Mouse (Mus musculus): ENCODE results near the gene Cd68. TPM values are rescaled to one million over a fixed set of nuclear protein-coding genes. Genes with fewer than 3 reads are reported as not detected.
"Not testable (repeated sequence)": the region's sequence is repeated elsewhere in the genome, so short reads cannot be mapped to it uniquely, and the experiment has no call there.

Cd68 gene
- polyA plus RNA-seq, 1 experiment from 2014 or later: 8.0 TPM

GRCm38 (mm10) chr11:69617805-69618204, 48.1 kb downstream of the Cd68 start, which contains the start of gene Shbg:
Gene Shbg, minus strand, starts transcription at chr11:69617905.
- Histone ChIP-seq H3K27ac (no peak within 1 kb of the TSS), H3K27me3 (peaks cover 6% of the 10 kb centered on the region; the same call in 1 of the 2 replicates), H3K9ac (0 out of 2 replicates have a peak within 1 kb of the TSS, but pooled peaks have one; percentile 19), H3K4me1 (peaks cover 13% of the 10 kb centered on the region), H3K9me3 (no peaks in the 10 kb centered on the region), H3K4me3 (no peak within 1 kb of the TSS), H3K36me3 (no peaks in the 10 kb centered on the region), H3K4me2 (replicated peaks) (no peak within 1 kb of the TSS)
- WGBS: 74% methylated on average over 5 of the region's 5 CpGs
- ATAC-seq (ENCODE audit: insufficient number of reproducible peaks, insufficient read depth, low FRiP score, low TSS enrichment): no peak

DNA sequence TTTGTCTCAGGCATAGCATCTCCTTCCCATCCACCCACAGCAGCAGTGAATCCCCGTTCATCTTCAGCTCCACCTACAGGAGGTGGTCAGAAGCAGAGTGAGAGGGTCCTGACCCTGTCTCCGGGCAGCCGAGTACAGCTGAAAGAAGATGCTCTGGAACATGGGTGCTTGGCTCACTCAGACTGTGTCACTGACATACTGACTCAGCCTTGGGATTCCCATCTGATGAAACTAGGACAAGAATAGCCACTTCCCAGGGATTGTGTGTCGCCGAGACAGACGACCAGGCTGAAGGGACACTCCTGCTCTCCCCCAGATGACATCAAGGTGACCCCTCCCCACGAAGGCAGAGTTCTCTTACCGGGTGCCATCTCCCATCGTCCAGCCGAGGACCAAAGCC, 49.2 kb downstream of the Cd68 start:
- H3K9me3 ChIP-seq: no peaks in the 10 kb centered on the region
- H3K4me2 ChIP-seq (replicated peaks): no peak overlapping the region
- WGBS: 47% methylated on average over 10 of the region's 10 CpGs
- ATAC-seq (ENCODE audit: insufficient number of reproducible peaks, insufficient read depth, low FRiP score, low TSS enrichment): no peak
- no peak overlapping the region for H3K27ac ChIP-seq
- no peaks in the 10 kb centered on the region for H3K36me3 ChIP-seq
- 0 out of 2 replicates have a peak overlapping the region, but pooled peaks have one; percentile 19 for H3K9ac ChIP-seq
- peaks cover 6% of the 10 kb centered on the region; the same call in 1 of the 2 replicates for H3K27me3 ChIP-seq
- no peak overlapping the region for H3K4me3 ChIP-seq
- peaks cover 8% of the 10 kb centered on the region; the same call in 1 of the 2 replicates for H3K4me1 ChIP-seq

GRCm38 (mm10) chr11:69614257-69614588, 51.7 kb downstream of the Cd68 start:
- WGBS: 52% methylated on average over 11 of the region's 11 CpGs
- not testable (repeated sequence) for H3K9me3 ChIP-seq; H3K4me3 ChIP-seq; H3K4me1 ChIP-seq; H3K36me3 ChIP-seq; H3K9ac ChIP-seq; ATAC-seq (ENCODE audit: insufficient number of reproducible peaks, insufficient read depth, low FRiP score, low TSS enrichment); H3K27ac ChIP-seq; H3K27me3 ChIP-seq
- H3K4me2 ChIP-seq (replicated peaks): peak overlapping the region; percentile 34; the same call in 1 of the 2 replicates

MicroRNA genes within 50 kb of the gene (microRNA counts, 519-probe panel; counts per million panel counts)
- 460 counts per million, percentile 65 among the panel's probes with 10 or more counts for microRNA mmu-miR-1934
- microRNA mmu-miR-467f: 1,609 counts per million, percentile 66 among the panel's probes with 10 or more counts

Small RNAs within 50 kb of the gene (microRNA-seq; reads per million reads assigned to microRNA genes)
- gene Mir1934 (3.3 reads per million, percentile 15 among the genes with 10 or more reads in this experiment), gene Mir467f (not detected)

Other genes starting within 250 kb of the Cd68 start
- gene Dnah2, start 117.0 kb downstream of the Cd68 start, polyA plus RNA-seq (2016; fragmentation: Nextera tagmentation; extraction: Ambion mirVana): 2.4 and 2.8 TPM in 2 replicates
- gene Efnb3, start 105.9 kb downstream of the Cd68 start, polyA plus RNA-seq (2016; fragmentation: Nextera tagmentation; extraction: Ambion mirVana): 57.0 and 61.9 TPM in 2 replicates
- gene Wrap53, start 85.9 kb downstream of the Cd68 start, polyA plus RNA-seq (2016; fragmentation: Nextera tagmentation; extraction: Ambion mirVana): 29.4 and 36.2 TPM in 2 replicates
- 159 and 161 TPM in 2 replicates for gene Trp53, start 85.8 kb downstream of the Cd68 start, polyA plus RNA-seq (2016; fragmentation: Nextera tagmentation; extraction: Ambion mirVana)
- gene Atp1b2, start 60.2 kb downstream of the Cd68 start, polyA plus RNA-seq (2016; fragmentation: Nextera tagmentation; extraction: Ambion mirVana): 4.2 and 5.3 TPM in 2 replicates
- gene Shbg, start 48.2 kb downstream of the Cd68 start, polyA plus RNA-seq (2016; fragmentation: Nextera tagmentation; extraction: Ambion mirVana): not detected in 2 replicates
- gene Sat2, start 44.1 kb downstream of the Cd68 start, polyA plus RNA-seq (2016; fragmentation: Nextera tagmentation; extraction: Ambion mirVana): 25.4 and 25.8 TPM in 2 replicates
- 52.2 and 58.4 TPM in 2 replicates for gene Fxr2, start 33.2 kb downstream of the Cd68 start, polyA plus RNA-seq (2016; fragmentation: Nextera tagmentation; extraction: Ambion mirVana)
- gene Sox15, start 10.8 kb downstream of the Cd68 start, polyA plus RNA-seq (2016; fragmentation: Nextera tagmentation; extraction: Ambion mirVana): 0.36 TPM in 1 of 2 replicates, not detected in the other
- 63.3 and 67.9 TPM in 2 replicates for gene Mpdu1, start 3.5 kb downstream of the Cd68 start, polyA plus RNA-seq (2016; fragmentation: Nextera tagmentation; extraction: Ambion mirVana)
- gene Eif4a1, start 6.3 kb upstream of the Cd68 start, polyA plus RNA-seq (2016; fragmentation: Nextera tagmentation; extraction: Ambion mirVana): 561 and 632 TPM in 2 replicates
- gene Senp3, start 15.9 kb upstream of the Cd68 start, polyA plus RNA-seq (2016; fragmentation: Nextera tagmentation; extraction: Ambion mirVana): 134 and 147 TPM in 2 replicates
- gene Tnfsf13, start 19.6 kb upstream of the Cd68 start, polyA plus RNA-seq (2016; fragmentation: Nextera tagmentation; extraction: Ambion mirVana): 0.50 TPM in 2 replicates
- gene Tnfsf12, start 29.7 kb upstream of the Cd68 start, polyA plus RNA-seq (2016; fragmentation: Nextera tagmentation; extraction: Ambion mirVana): 3.1 and 3.9 TPM in 2 replicates
- 2.5 and 3.5 TPM in 2 replicates for gene Tnfsfm13, start 29.9 kb upstream of the Cd68 start, polyA plus RNA-seq (2016; fragmentation: Nextera tagmentation; extraction: Ambion mirVana)
- gene Polr2a, start 92.5 kb upstream of the Cd68 start, polyA plus RNA-seq (2016; fragmentation: Nextera tagmentation; extraction: Ambion mirVana): 27.9 and 32.7 TPM in 2 replicates
- gene Slc35g3, start 95.8 kb upstream of the Cd68 start, polyA plus RNA-seq (2016; fragmentation: Nextera tagmentation; extraction: Ambion mirVana): not detected in 2 replicates
- 2.1 and 2.4 TPM in 2 replicates for gene Zbtb4, start 99.8 kb upstream of the Cd68 start, polyA plus RNA-seq (2016; fragmentation: Nextera tagmentation; extraction: Ambion mirVana)
- gene Chrnb1, start 129.8 kb upstream of the Cd68 start, polyA plus RNA-seq (2016; fragmentation: Nextera tagmentation; extraction: Ambion mirVana): 11.1 and 11.9 TPM in 2 replicates
- gene Fgf11, start 135.7 kb upstream of the Cd68 start, polyA plus RNA-seq (2016; fragmentation: Nextera tagmentation; extraction: Ambion mirVana): 1.7 and 2.2 TPM in 2 replicates
- gene Tmem102, start 139.5 kb upstream of the Cd68 start, polyA plus RNA-seq (2016; fragmentation: Nextera tagmentation; extraction: Ambion mirVana): 2.9 and 3.0 TPM in 2 replicates
- gene Gm39566, start 149.1 kb upstream of the Cd68 start, polyA plus RNA-seq (2016; fragmentation: Nextera tagmentation; extraction: Ambion mirVana): not detected in 2 replicates
- not detected in 2 replicates for gene Spem2, start 152.3 kb upstream of the Cd68 start, polyA plus RNA-seq (2016; fragmentation: Nextera tagmentation; extraction: Ambion mirVana)
- gene Spem1, start 156.0 kb upstream of the Cd68 start, polyA plus RNA-seq (2016; fragmentation: Nextera tagmentation; extraction: Ambion mirVana): 0.29 and 0.58 TPM in 2 replicates
- 13.0 and 13.1 TPM in 2 replicates for gene Nlgn2, start 171.6 kb upstream of the Cd68 start, polyA plus RNA-seq (2016; fragmentation: Nextera tagmentation; extraction: Ambion mirVana)
- 351 and 399 TPM in 2 replicates for gene Tmem256, start 172.4 kb upstream of the Cd68 start, polyA plus RNA-seq (2016; fragmentation: Nextera tagmentation; extraction: Ambion mirVana)
- 122 and 127 TPM in 2 replicates for gene Plscr3, start 180.2 kb upstream of the Cd68 start, polyA plus RNA-seq (2016; fragmentation: Nextera tagmentation; extraction: Ambion mirVana)
- 2.4 and 2.5 TPM in 2 replicates for gene Tnk1, start 192.6 kb upstream of the Cd68 start, polyA plus RNA-seq (2016; fragmentation: Nextera tagmentation; extraction: Ambion mirVana)
- not detected in 2 replicates for gene Tmem95, start 211.9 kb upstream of the Cd68 start, polyA plus RNA-seq (2016; fragmentation: Nextera tagmentation; extraction: Ambion mirVana)
- 2.9 and 3.0 TPM in 2 replicates for gene Kctd11, start 215.3 kb upstream of the Cd68 start, polyA plus RNA-seq (2016; fragmentation: Nextera tagmentation; extraction: Ambion mirVana)
- gene Acap1, start 229.4 kb upstream of the Cd68 start, polyA plus RNA-seq (2016; fragmentation: Nextera tagmentation; extraction: Ambion mirVana): 0.83 and 1.3 TPM in 2 replicates
- gene 2810408A11Rik, start 234.8 kb upstream of the Cd68 start, polyA plus RNA-seq (2016; fragmentation: Nextera tagmentation; extraction: Ambion mirVana): 21.4 and 23.6 TPM in 2 replicates
- gene Neurl4, start 234.9 kb upstream of the Cd68 start, polyA plus RNA-seq (2016; fragmentation: Nextera tagmentation; extraction: Ambion mirVana): 14.2 and 15.9 TPM in 2 replicates
- gene Gps2, start 247.7 kb upstream of the Cd68 start, polyA plus RNA-seq (2016; fragmentation: Nextera tagmentation; extraction: Ambion mirVana): 84.8 and 92.0 TPM in 2 replicates